Mouse (Mus musculus): ENCODE measurements around the gene Scamp3.

DNA sequence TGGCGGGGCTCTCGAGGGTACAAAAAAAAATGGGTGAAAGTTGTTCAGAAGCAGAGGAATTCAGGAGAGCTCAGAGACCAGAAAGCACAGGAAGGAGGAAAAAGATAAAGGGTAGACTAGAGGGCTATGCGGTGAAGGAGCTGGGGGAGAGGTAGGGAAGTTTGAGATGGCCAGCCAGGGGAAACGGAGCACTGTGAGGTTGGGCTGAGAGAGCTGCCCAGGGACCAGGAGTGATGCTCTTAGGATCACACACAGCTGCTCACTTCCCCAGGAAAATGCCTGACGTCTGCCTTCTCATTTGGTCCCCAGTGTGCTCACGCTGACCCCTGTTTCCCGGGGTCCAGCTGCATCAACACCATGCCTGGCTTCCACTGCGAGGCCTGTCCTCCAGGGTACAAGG lies 42.3 kb downstream of the Scamp3 start:
- TF ChIP-seq CTCF (IDR thresholded peaks at IDR 0.05; ENCODE audit: low read depth) (no peak), EP300 (IDR thresholded peaks at IDR 0.05; ENCODE audit: low read depth) (no peak)

Measured in liver, embryonic 14.5 days (tissue).